Mouse (Mus musculus) MEL-GATA-1-ER (cell line): Measurements from ENCODE around the gene Cenpw.
A peak's percentile ranks its signal among the peaks of the same experiment; 100 is the strongest.

Experiments
- DNase-seq: peaks from one replicate; pipeline ENCODE4 v3.0.0-alpha.2; 2012; ENCODE audit warnings: low read depth; ENCODE audit errors: extremely low read depth

Cenpw gene

GRCm38 (mm10) chr10:30199916-30200826, at the start of gene Cenpw:
TSS of gene Cenpw (minus strand) at chr10:30200560.
- DNase-seq = peak; percentile 83

- no peak for DNase-seq
Measured at GRCm38 (mm10) chr10:30249654-30250053, 49.3 kb upstream of the Cenpw start.

- DNase-seq = no peak
Measured at GRCm38 (mm10) chr10:30199501-30199900, 859 bp downstream of the Cenpw start.

GRCm38 (mm10) chr10:30167700-30168099, 32.7 kb downstream of the Cenpw start:
- DNase-seq = no peak
